Mouse (Mus musculus) MEL (cell line): Measurements from ENCODE around the gene Myom1. TPM values are rescaled to one million over a fixed set of nuclear protein-coding genes. Genes with fewer than 3 reads are reported as not detected.

Experiments used
- DNase-seq: peaks from one replicate; pipeline ENCODE4 v3.0.0; 2011; ENCODE audit warnings: low read depth, low spot score
- H3K27ac ChIP-seq: 2 replicates; pipeline ENCODE4 v1.5.1; 2012; ENCODE audit warnings: low read depth, mild to moderate bottlenecking, control low read depth, low read length, moderate library complexity; ENCODE audit not compliant: control insufficient read depth
- H3K27me3 ChIP-seq, 2 experiments: fragments of 150-350 bp in 1 of 2; sonication (generic) in 1 of 2; 2 replicates each; pipeline ENCODE4 v1.6.1; 2012; ENCODE audit warnings: low read length in 2 of 2, mild to moderate bottlenecking in 2 of 2, improper control_type of control experiment in 1 of 2, moderate library complexity in 1 of 2; ENCODE audit not compliant: insufficient read depth in 2 of 2, control insufficient read depth in 1 of 2
- H3K36me3 ChIP-seq, 2 experiments: 2 replicates each; pipeline ENCODE4 v1.6.1; 2012 to 2014; ENCODE audit warnings: low read length in 2 of 2, improper control_type of control experiment in 1 of 2, inconsistent platforms in 1 of 2, mild to moderate bottlenecking in 1 of 2; ENCODE audit not compliant: insufficient read depth in 2 of 2, control insufficient read depth in 1 of 2
- H3K4me1 ChIP-seq, 2 experiments: fragments of 150-350 bp in 1 of 2; sonication (generic) in 1 of 2; 2 replicates each; pipeline ENCODE4 v1.6.1; 2012; ENCODE audit warnings: low read length in 2 of 2, improper control_type of control experiment in 1 of 2, mild to moderate bottlenecking in 1 of 2; ENCODE audit not compliant: insufficient read depth in 2 of 2, control insufficient read depth in 1 of 2
- H3K4me3 ChIP-seq, 2 experiments: fragments of 150-350 bp in 1 of 2; sonication (generic) in 1 of 2; 2 replicates each; pipeline ENCODE4 v1.5.1; 2012; ENCODE audit warnings: low read depth in 2 of 2, low read length in 2 of 2, mild to moderate bottlenecking in 2 of 2, moderate library complexity in 2 of 2, control low read depth in 1 of 2, improper control_type of control experiment in 1 of 2; ENCODE audit not compliant: control insufficient read depth in 1 of 2, insufficient read depth in 1 of 2
- H3K79me2 ChIP-seq: 2 replicates; pipeline ENCODE4 v1.6.1; 2012; ENCODE audit warnings: mild to moderate bottlenecking, low read length, moderate library complexity; ENCODE audit not compliant: control insufficient read depth, poor library complexity, insufficient read depth
- H3K9ac ChIP-seq: 2 replicates; pipeline ENCODE4 v1.6.1; 2012; ENCODE audit warnings: low read depth, mild to moderate bottlenecking, control low read depth, low read length, moderate library complexity; ENCODE audit not compliant: control insufficient read depth, poor library complexity, severe bottlenecking
- H3K9me3 ChIP-seq: fragments of 150-350 bp; sonication (generic); replicated peaks from 2 replicates; pipeline ENCODE4 v1.6.1; 2012; ENCODE audit warnings: mild to moderate bottlenecking, low read length, improper control_type of control experiment, moderate library complexity; ENCODE audit not compliant: insufficient read depth
- BHLHE40 ChIP-seq: IDR thresholded peaks from 2 replicates; pipeline ENCODE4 v1.6.1; 2012; ENCODE audit warnings: low read depth, mild to moderate bottlenecking, inconsistent platforms, low read length, improper control_type of control experiment, borderline replicate concordance
- CHD1 ChIP-seq: IDR thresholded peaks from 2 replicates; pipeline ENCODE4 v1.6.1; 2012; ENCODE audit warnings: low read depth, mild to moderate bottlenecking, inconsistent platforms, low read length, improper control_type of control experiment
- CHD2 ChIP-seq: IDR thresholded peaks from 2 replicates; pipeline ENCODE4 v1.6.1; 2011; ENCODE audit warnings: low read length, improper control_type of control experiment
- E2F4 ChIP-seq: IDR thresholded peaks from 2 replicates; pipeline ENCODE4 v1.6.1; 2011; ENCODE audit warnings: low read depth, low read length, improper control_type of control experiment, borderline replicate concordance
- ELF1 ChIP-seq: IDR thresholded peaks from 2 replicates; pipeline ENCODE4 v1.6.1; 2014; ENCODE audit warnings: low read depth, mild to moderate bottlenecking, inconsistent platforms, low read length, improper control_type of control experiment, moderate library complexity
- GABPA ChIP-seq: IDR thresholded peaks from 2 replicates; pipeline ENCODE4 v1.6.1; 2012; ENCODE audit warnings: low read depth, mild to moderate bottlenecking, inconsistent platforms, low read length, improper control_type of control experiment, moderate library complexity
- GATA1 ChIP-seq: IDR thresholded peaks from 2 replicates; pipeline ENCODE4 v1.6.1; 2011; ENCODE audit warnings: low read depth, low read length, improper control_type of control experiment
- HCFC1 ChIP-seq: IDR thresholded peaks from 2 replicates; pipeline ENCODE4 v1.6.1; 2012; ENCODE audit warnings: low read depth, mild to moderate bottlenecking, inconsistent platforms, low read length, improper control_type of control experiment, moderate library complexity
- KAT2A ChIP-seq: conservative IDR thresholded peaks from 2 replicates; pipeline ENCODE4 v1.6.1; 2012; ENCODE audit warnings: low read depth, low read length, improper control_type of control experiment, inconsistent platforms
- MAFK ChIP-seq: IDR thresholded peaks from 2 replicates; pipeline ENCODE4 v1.6.1; 2011; ENCODE audit warnings: low read depth, mild to moderate bottlenecking, low read length, improper control_type of control experiment, borderline replicate concordance
- MAX ChIP-seq: IDR thresholded peaks from 2 replicates; pipeline ENCODE4 v1.6.1; 2011; ENCODE audit warnings: low read length, improper control_type of control experiment
- MAZ ChIP-seq: IDR thresholded peaks from 2 replicates; pipeline ENCODE4 v1.6.1; 2012; ENCODE audit warnings: low read depth, mild to moderate bottlenecking, inconsistent platforms, low read length, improper control_type of control experiment
- MEF2A ChIP-seq: IDR thresholded peaks from 2 replicates; pipeline ENCODE4 v1.6.1; 2014; ENCODE audit warnings: low read depth, mild to moderate bottlenecking, inconsistent platforms, low read length, improper control_type of control experiment; ENCODE audit not compliant: poor library complexity, insufficient replicate concordance, severe bottlenecking; ENCODE audit errors: extremely low read depth
- MXI1 ChIP-seq: IDR thresholded peaks from 2 replicates; pipeline ENCODE4 v1.6.1; 2011; ENCODE audit warnings: mild to moderate bottlenecking, low read depth, low read length, improper control_type of control experiment
- MYC ChIP-seq: IDR thresholded peaks from 2 replicates; pipeline ENCODE4 v1.6.1; 2011; ENCODE audit warnings: low read depth, mild to moderate bottlenecking, low read length, improper control_type of control experiment, moderate library complexity
- NELFE ChIP-seq: IDR thresholded peaks from 2 replicates; pipeline ENCODE4 v1.6.1; 2011; ENCODE audit warnings: low read depth, low read length, improper control_type of control experiment
- NRF1 ChIP-seq: IDR thresholded peaks from 2 replicates; pipeline ENCODE4 v1.6.1; 2014; ENCODE audit warnings: low read depth, mild to moderate bottlenecking, inconsistent platforms, low read length, improper control_type of control experiment, moderate library complexity; ENCODE audit not compliant: poor library complexity, insufficient read depth, severe bottlenecking
- POLR2A ChIP-seq, 2 experiments: IDR thresholded peaks; 2 replicates each; pipeline ENCODE4 v1.6.1; 2011 to 2012; ENCODE audit warnings: low read length in 2 of 2, mild to moderate bottlenecking in 2 of 2, control low read depth in 1 of 2, improper control_type of control experiment in 1 of 2, low read depth in 1 of 2, moderate library complexity in 1 of 2; ENCODE audit not compliant: control insufficient read depth in 1 of 2, insufficient read depth in 1 of 2, poor library complexity in 1 of 2
- POLR2AphosphoS2 ChIP-seq: IDR thresholded peaks from 2 replicates; pipeline ENCODE4 v1.6.1; 2011; ENCODE audit warnings: low read length, improper control_type of control experiment
- POLR2AphosphoS5 ChIP-seq: IDR thresholded peaks from 2 replicates; pipeline ENCODE4 v1.6.1; 2012; ENCODE audit warnings: low read depth, borderline replicate concordance, mild to moderate bottlenecking, inconsistent platforms, low read length, moderate library complexity, mixed read lengths
- RAD21 ChIP-seq: IDR thresholded peaks from 2 replicates; pipeline ENCODE4 v1.6.1; 2011; ENCODE audit warnings: mild to moderate bottlenecking, low read depth, low read length, improper control_type of control experiment
- SIN3A ChIP-seq: IDR thresholded peaks from 2 replicates; pipeline ENCODE4 v1.6.1; 2012; ENCODE audit warnings: low read length, improper control_type of control experiment, inconsistent platforms
- TAL1 ChIP-seq: IDR thresholded peaks from 2 replicates; pipeline ENCODE4 v1.6.1; 2012; ENCODE audit warnings: mild to moderate bottlenecking, inconsistent platforms, low read length, moderate library complexity, mixed read lengths
- TBP ChIP-seq: IDR thresholded peaks from 2 replicates; pipeline ENCODE4 v1.8.0; 2011; ENCODE audit warnings: low read depth, low read length, improper control_type of control experiment
- UBTF ChIP-seq: IDR thresholded peaks from 2 replicates; pipeline ENCODE4 v1.6.1; 2012; ENCODE audit warnings: low read depth, mild to moderate bottlenecking, inconsistent platforms, low read length, improper control_type of control experiment, moderate library complexity, borderline replicate concordance; ENCODE audit not compliant: insufficient read depth
- USF1 ChIP-seq: IDR thresholded peaks from 2 replicates; pipeline ENCODE4 v1.6.1; 2014; ENCODE audit warnings: low read depth, mild to moderate bottlenecking, inconsistent platforms, low read length, improper control_type of control experiment, moderate library complexity
- USF2 ChIP-seq, 2 experiments: IDR thresholded peaks; 2 replicates each; pipeline ENCODE4 v1.6.1; 2011 to 2012; ENCODE audit warnings: improper control_type of control experiment in 2 of 2, low read length in 2 of 2, borderline replicate concordance in 1 of 2, inconsistent platforms in 1 of 2, low read depth in 1 of 2, mild to moderate bottlenecking in 1 of 2; ENCODE audit not compliant: insufficient read depth in 1 of 2
- ZC3H11A ChIP-seq: IDR thresholded peaks from 2 replicates; pipeline ENCODE4 v1.6.1; 2012; ENCODE audit warnings: low read depth, mild to moderate bottlenecking, inconsistent platforms, low read length, improper control_type of control experiment
- ZMIZ1 ChIP-seq: IDR thresholded peaks from 2 replicates; pipeline ENCODE4 v1.6.1; 2012; ENCODE audit warnings: low read depth, mild to moderate bottlenecking, inconsistent platforms, low read length, improper control_type of control experiment, moderate library complexity
- polyA plus RNA-seq, 2 experiments: library from polyadenylated mRNA; stranded (reverse) in 1 of 2; unstranded in 1 of 2; fragments of >175 nt in 1 of 2; fragments of >200 nt in 1 of 2; gene quantifications; 2 replicates each; pipeline versions ENCODE4 v1.2.1 to v1.2.4; 2012; ENCODE audit warnings: low replicate concordance in 2 of 2, low read depth in 1 of 2; ENCODE audit not compliant: insufficient read length in 2 of 2, insufficient read depth in 1 of 2, missing spikeins in 1 of 2
- total RNA-seq: library from RNA; depleted of rRNA; stranded (reverse); fragments of 300-350 nt; gene quantifications from 2 replicates; pipeline ENCODE4 v1.2.3, GENCODE M21; 2012

Gene Myom1
- total and polyA plus RNA-seq, 3 experiments: 0.65 to 0.79 TPM; not detected in 1

DNA sequence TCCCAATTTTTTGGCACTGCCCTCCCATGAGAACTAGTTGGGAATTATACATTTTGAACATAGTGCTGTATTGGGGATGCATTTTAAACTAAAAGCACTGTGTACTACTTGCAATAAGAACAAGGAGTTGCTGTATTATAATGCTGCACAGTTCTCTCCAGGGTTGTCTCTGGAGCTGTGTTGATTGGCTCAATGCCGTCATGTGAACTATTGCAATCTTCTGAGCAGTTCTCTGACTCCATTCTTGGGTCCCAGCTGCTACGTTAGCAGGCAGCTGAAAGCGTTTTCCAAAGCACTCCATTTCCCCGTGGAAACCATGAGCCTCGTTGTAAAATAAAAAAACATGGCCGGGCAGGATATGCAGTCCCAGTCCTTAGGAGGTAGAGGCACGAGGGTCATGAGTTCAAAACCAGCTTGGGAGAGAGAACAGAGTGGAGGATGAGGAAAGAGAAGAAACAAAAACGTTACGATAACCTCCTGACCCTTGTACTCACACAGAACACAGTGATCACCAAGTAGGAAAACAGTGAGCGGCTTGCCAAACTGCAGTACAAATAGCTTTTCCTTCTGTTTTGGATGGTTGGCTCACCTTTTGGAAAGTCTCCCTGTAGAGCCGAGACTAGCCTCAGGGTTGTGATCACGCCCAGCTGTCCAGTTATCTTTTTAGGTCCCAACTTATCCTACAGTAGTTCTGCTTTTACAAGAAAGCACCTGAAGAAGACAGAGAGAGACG, 60.6 kb downstream of the Myom1 start:
- TF ChIP-seq POLR2AphosphoS2: no peak
- TF ChIP-seq USF1: peak; percentile 40; the same call in 1 of the 2 replicates
- H3K9me3 ChIP-seq: no peaks in the 10 kb centered on the region

DNA sequence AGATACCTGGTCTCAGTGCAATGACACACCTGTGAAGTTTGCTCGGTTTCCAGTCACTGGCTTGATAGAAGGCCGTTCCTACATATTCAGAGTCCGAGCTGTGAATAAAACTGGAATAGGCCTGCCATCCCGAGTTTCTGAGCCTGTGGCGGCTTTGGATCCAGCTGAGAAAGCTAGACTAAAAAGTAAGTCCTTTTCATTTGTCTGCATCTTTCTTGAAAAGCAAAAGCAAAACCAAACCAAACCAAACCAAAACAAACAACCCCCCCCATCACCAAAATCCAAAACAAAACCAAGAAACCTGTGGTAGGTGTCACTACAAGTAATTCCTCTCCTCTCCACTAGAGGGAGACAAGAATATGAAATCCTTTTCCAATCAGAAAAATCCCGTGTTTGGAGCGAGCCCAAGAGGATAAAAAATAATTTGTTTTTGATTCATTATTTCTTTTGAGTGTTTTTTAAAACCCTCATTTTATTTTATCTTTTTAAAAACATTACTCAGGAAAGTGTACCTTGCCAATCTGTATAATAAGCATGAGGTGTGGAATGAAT, 62.1 kb downstream of the Myom1 start:
- no peak overlapping the region for H3K9ac ChIP-seq
- peak; percentile 62 for DNase-seq
- TF ChIP-seq CHD2 (no peak), ZC3H11A (peak; percentile 91), CHD1 (no peak), BHLHE40 (0 out of 2 replicates have a peak, but pooled peaks have one; percentile 22), E2F4 (no peak), MXI1 (no peak), POLR2AphosphoS5 (no peak), POLR2A (IDR thresholded peaks at IDR 0.05; ENCODE audit: control insufficient read depth in 1 of 2, insufficient read depth in 1 of 2, low read depth in 1 of 2, low read length in 2 of 2, poor library complexity in 1 of 2) (no peak), ELF1 (no peak), MAFK (no peak), ZMIZ1 (no peak), HCFC1 (no peak), RAD21 (peak; percentile 88), USF1 (no peak), GABPA (no peak), MYC (no peak), KAT2A (no peak), NRF1 (no peak), USF2 (IDR thresholded peaks at IDR 0.05; ENCODE audit: borderline replicate concordance in 1 of 2, insufficient read depth in 1 of 2, low read depth in 1 of 2, low read length in 2 of 2) (no peak), GATA1 (no peak), MAX (no peak), MAZ (0 out of 2 replicates have a peak, but pooled peaks have one; percentile 37), UBTF (no peak), MEF2A (no peak), TBP (no peak), TAL1 (no peak), NELFE (no peak), SIN3A (0 out of 2 replicates have a peak, but pooled peaks have one; percentile 23)

More for the DNA sequence above, 60.6 kb downstream of the Myom1 start:
- Histone ChIP-seq H3K27me3 (no peaks in the 10 kb centered on the region), H3K27ac (no peak overlapping the region), H3K4me3 (no peak overlapping the region), H3K36me3 (no peaks in the 10 kb centered on the region), H3K9ac (no peak overlapping the region), H3K79me2 (no peaks in the 10 kb centered on the region), H3K4me1 (no peaks in the 10 kb centered on the region; a peak in 1 of 4 replicates)
- DNase-seq: no peak

More for the DNA sequence above, 62.1 kb downstream of the Myom1 start:
- Histone ChIP-seq H3K27ac (no peak overlapping the region), H3K36me3 (no peaks in the 10 kb centered on the region), H3K9me3 (no peaks in the 10 kb centered on the region), H3K4me3 (no peak overlapping the region), H3K4me1 (no peaks in the 10 kb centered on the region; a peak in 1 of 4 replicates), H3K79me2 (no peaks in the 10 kb centered on the region), H3K27me3 (no peaks in the 10 kb centered on the region)
